Mouse (Mus musculus) erythroblast, embryonic 14.5 days (primary cell): ENCODE measurements around the gene Pmm2.

Experiments used
- GATA1 ChIP-seq: IDR thresholded peaks from 2 replicates; pipeline ENCODE4 v1.6.1; 2012; ENCODE audit warnings: low read length, inconsistent platforms, mixed read lengths
- TAL1 ChIP-seq: IDR thresholded peaks from 3 replicates; pipeline ENCODE4 v1.6.1; 2012; ENCODE audit warnings: low read length, inconsistent platforms, mixed read lengths

- TF ChIP-seq TAL1: peak; percentile 96
- peak; percentile 93 for TF ChIP-seq GATA1
Measured at GRCm38 (mm10) chr16:8612214-8613005, 25.1 kb upstream of the Pmm2 start.
